Comparison of ENCODE assay signal across 13 mouse cellular contexts in genomic region chr12:25926367-25926766, GRCm38 (mm10).
DNase-seq lines count a peak whose midpoint lies in the region; ATAC-seq and TF ChIP-seq lines count a peak whose summit lies in the region.
"Had no signal": no experiment of that assay in that cellular context is flagged by ENCODE, and none has a peak within 500 bp of the region (broad histone marks: within the 10 kb centered on the region; RNA-seq: fewer than 3 reads in every experiment).

No protein-coding gene starts in this region.

- WGBS in lung, postnatal 0 days, result 55% methylated on average over 5 of the region's 5 CpGs
- WGBS in hindbrain, embryonic 16.5 days, result 31% methylated on average over 5 of the region's 5 CpGs
- WGBS in olfactory bulb, adult 2 months, result 20% methylated on average over 5 of the region's 5 CpGs
- WGBS in limb, embryonic 10.5 days, result 42% methylated on average over 5 of the region's 5 CpGs

- H3K4me3 ChIP-seq in lung, postnatal 0 days (ENCODE audit: low read depth, low read length), result no peak overlapping the region
- H3K4me3 ChIP-seq in hindbrain, embryonic 16.5 days (ENCODE audit: low read length), result no peak overlapping the region
- H3K4me3 ChIP-seq in olfactory bulb, adult 2 months (ENCODE audit: insufficient read depth, low read depth, low read length), result no peak overlapping the region
- no peak overlapping the region for H3K4me3 ChIP-seq in limb, embryonic 10.5 days
- H3K4me3 ChIP-seq: embryonic facial prominence, embryonic 13.5 days; liver, embryonic 13.5 days had no signal

- no peak for TF ChIP-seq POLR2A in olfactory bulb, adult 2 months (IDR thresholded peaks at IDR 0.05; ENCODE audit: insufficient read depth, low read depth, low read length)

- TF ChIP-seq EP300 in lung, postnatal 0 days (IDR thresholded peaks at IDR 0.05), result no peak

- TF ChIP-seq CTCF in lung, postnatal 0 days (IDR thresholded peaks at IDR 0.05), result no peak
- no peak for TF ChIP-seq CTCF in olfactory bulb, adult 2 months (IDR thresholded peaks at IDR 0.05; ENCODE audit: insufficient read depth, low read depth, low read length)

- peak; percentile 25 to 33 for DNase-seq in cerebellum, postnatal 14 days
- DNase-seq in cerebellum, adult 9-11 months, result no peak
- peak; percentile 31 for DNase-seq in lung, postnatal 0 days (ENCODE audit: low spot score)
- DNase-seq in lung, adult 18-20 months, result no peak
- no peak for DNase-seq in limb, embryonic 10.5 days (ENCODE audit: low spot score)
- DNase-seq in kidney, adult 11 months, result no peak
- DNase-seq: cerebellum, adult 11-12 months; gastrocnemius, postnatal 14 days; kidney, postnatal 4 days; liver, embryonic 13.5 days had no signal

- H3K9me3 ChIP-seq in lung, postnatal 0 days (ENCODE audit: low read length), result no peaks in the 10 kb centered on the region
- H3K9me3 ChIP-seq in hindbrain, embryonic 16.5 days (ENCODE audit: control insufficient read depth, low read length), result no peaks in the 10 kb centered on the region
- H3K9me3 ChIP-seq in limb, embryonic 10.5 days (replicated peaks), result no peaks in the 10 kb centered on the region
- H3K9me3 ChIP-seq: embryonic facial prominence, embryonic 13.5 days; liver, embryonic 13.5 days had no signal

- no peaks in the 10 kb centered on the region for H3K36me3 ChIP-seq in lung, postnatal 0 days (ENCODE audit: insufficient read depth, low read length)
- no peaks in the 10 kb centered on the region for H3K36me3 ChIP-seq in hindbrain, embryonic 16.5 days (ENCODE audit: control insufficient read depth, insufficient read depth, low read length)
- H3K36me3 ChIP-seq in limb, embryonic 10.5 days, result no peaks in the 10 kb centered on the region
- H3K36me3 ChIP-seq: embryonic facial prominence, embryonic 13.5 days; liver, embryonic 13.5 days had no signal

- no peaks in the 10 kb centered on the region for H3K27me3 ChIP-seq in lung, postnatal 0 days (replicated peaks; ENCODE audit: insufficient read depth, low read length)
- H3K27me3 ChIP-seq in hindbrain, embryonic 16.5 days (replicated peaks; ENCODE audit: control insufficient read depth, insufficient read depth, low read length), result no peaks in the 10 kb centered on the region
- no peaks in the 10 kb centered on the region for H3K27me3 ChIP-seq in limb, embryonic 10.5 days (ENCODE audit: low read depth, poor library complexity, severe bottlenecking)
- H3K27me3 ChIP-seq: embryonic facial prominence, embryonic 13.5 days; liver, embryonic 13.5 days had no signal

- no peaks in the 10 kb centered on the region for H3K4me1 ChIP-seq in lung, postnatal 0 days (ENCODE audit: insufficient read depth, low read depth, low read length)
- peaks cover 4% of the 10 kb centered on the region; the same call in 1 of the 2 replicates for H3K4me1 ChIP-seq in hindbrain, embryonic 16.5 days (ENCODE audit: control insufficient read depth, insufficient read depth, low read depth, low read length)
- peaks cover 16% of the 10 kb centered on the region for H3K4me1 ChIP-seq in olfactory bulb, adult 2 months (ENCODE audit: control insufficient read depth, insufficient read depth, low read length)
- peaks cover 5% of the 10 kb centered on the region; the same call in 1 of the 2 replicates for H3K4me1 ChIP-seq in limb, embryonic 10.5 days
- H3K4me1 ChIP-seq: liver, embryonic 13.5 days had no signal

- no peak for ATAC-seq in lung, postnatal 0 days
- peak; percentile 68 for ATAC-seq in hindbrain, embryonic 16.5 days

- H3K9ac ChIP-seq in lung, postnatal 0 days (replicated peaks; ENCODE audit: low read depth), result no peak overlapping the region
- H3K9ac ChIP-seq in hindbrain, embryonic 16.5 days (ENCODE audit: low read depth, low read length), result no peak overlapping the region
- H3K9ac ChIP-seq: embryonic facial prominence, embryonic 13.5 days; liver, embryonic 13.5 days had no signal

- H3K27ac ChIP-seq in lung, postnatal 0 days (ENCODE audit: low read length), result no peak overlapping the region
- 0 out of 2 replicates have a peak overlapping the region, but pooled peaks have one; percentile 55 for H3K27ac ChIP-seq in hindbrain, embryonic 16.5 days (ENCODE audit: low read depth, low read length)
- H3K27ac ChIP-seq in olfactory bulb, adult 2 months (ENCODE audit: insufficient read depth, low read depth, low read length), result peak overlapping the region; percentile 58
- no peak overlapping the region for H3K27ac ChIP-seq in limb, embryonic 10.5 days
- H3K27ac ChIP-seq: embryonic facial prominence, embryonic 13.5 days; liver, embryonic 13.5 days had no signal

- H3K4me2 ChIP-seq in lung, postnatal 0 days (replicated peaks; ENCODE audit: low read depth, low read length), result no peak overlapping the region
- no peak overlapping the region for H3K4me2 ChIP-seq in hindbrain, embryonic 16.5 days (ENCODE audit: low read length)
- H3K4me2 ChIP-seq: embryonic facial prominence, embryonic 13.5 days; liver, embryonic 13.5 days had no signal

Comparison
In these comparisons a context has a peak if more than half of its experiments do, and no peak if none do; other contexts are left out.
1. DNase-seq: peak in cerebellum, postnatal 14 days (2 of 2) and lung, postnatal 0 days (single experiment); none in cerebellum, adult 9-11 months (single experiment), lung, adult 18-20 months (0 of 2), limb, embryonic 10.5 days (single experiment) and kidney, adult 11 months (single experiment).
2. H3K27ac ChIP-seq: peak in hindbrain, embryonic 16.5 days (single experiment) and olfactory bulb, adult 2 months (single experiment); none in lung, postnatal 0 days (single experiment) and limb, embryonic 10.5 days (single experiment).